Mouse (Mus musculus): ENCODE measurements at regions not wholly inside any gene's neighbourhood (a gene's known extent, or its start where the extent isn't known, plus 50 kb on each side); places are given as distances from the start of the nearest gene placed in this dataset.

DNA sequence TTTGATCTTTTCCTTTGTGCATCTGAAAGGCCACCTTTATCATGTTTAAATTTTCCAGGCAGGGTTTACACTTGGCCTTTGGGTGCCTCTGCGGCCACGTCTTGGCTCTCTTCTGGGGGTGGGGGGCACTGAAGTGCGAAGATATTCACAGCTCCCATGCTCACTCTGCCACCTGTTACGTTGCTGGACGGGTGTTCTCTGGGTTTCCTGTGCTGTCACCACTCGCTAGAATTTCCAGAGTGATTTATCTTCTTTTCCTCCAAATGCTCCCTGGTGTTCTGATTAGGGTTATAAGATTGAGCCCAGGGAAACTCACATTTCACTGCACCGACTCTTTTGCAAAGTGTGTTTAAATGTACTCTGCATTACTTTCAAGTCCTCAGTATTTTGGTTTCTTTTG is 404.8 kb upstream of the Mki67 start:
- DNase-seq, result no peak

DNA sequence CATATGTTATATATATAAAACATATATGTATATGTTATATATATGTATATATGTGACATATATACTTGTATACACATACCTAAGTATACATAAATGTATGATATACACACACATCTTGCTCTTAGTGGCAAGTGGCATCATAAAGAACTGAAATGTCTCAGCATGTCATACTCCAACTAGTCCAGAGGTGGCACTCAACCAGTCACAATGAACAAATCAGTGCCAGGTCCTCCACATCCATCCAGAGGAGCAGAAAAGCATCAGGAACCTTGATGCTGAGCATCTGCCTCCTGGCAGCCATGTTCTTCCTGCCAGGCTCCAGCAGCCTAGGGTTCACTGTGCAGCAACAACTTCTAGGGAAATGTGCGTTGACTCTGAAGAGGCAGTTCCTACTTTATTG is 405.2 kb upstream of the Mki67 start:
- no peak for DNase-seq

- peak; percentile 6 for DNase-seq
Observed at GRCm38 (mm10) chr7:136124786-136125185, 408.6 kb upstream of the Mki67 start.

- no peak for DNase-seq
Observed at GRCm38 (mm10) chr7:136126393-136126792, 410.2 kb upstream of the Mki67 start.

DNA sequence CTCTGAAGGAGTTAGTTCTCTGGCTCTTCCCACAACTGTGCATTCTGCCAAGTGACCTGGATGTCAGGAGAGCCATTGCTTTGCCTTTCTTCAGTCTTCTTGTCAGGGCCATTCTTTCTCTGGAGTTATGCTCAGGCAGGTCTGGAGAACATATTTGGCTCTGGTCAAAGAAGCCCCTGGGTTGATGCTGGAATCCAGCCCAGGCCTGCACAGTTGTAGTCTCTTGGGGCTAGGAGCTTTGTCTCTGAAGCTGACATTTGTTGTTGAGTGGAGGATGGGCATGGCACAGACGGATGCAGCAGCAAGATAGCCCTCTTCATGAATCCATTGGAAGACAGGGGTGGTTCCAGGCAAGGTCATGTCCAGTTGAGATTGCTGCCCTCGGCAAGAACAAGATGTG is 411.4 kb upstream of the Mki67 start:
- no peak for DNase-seq

DNA sequence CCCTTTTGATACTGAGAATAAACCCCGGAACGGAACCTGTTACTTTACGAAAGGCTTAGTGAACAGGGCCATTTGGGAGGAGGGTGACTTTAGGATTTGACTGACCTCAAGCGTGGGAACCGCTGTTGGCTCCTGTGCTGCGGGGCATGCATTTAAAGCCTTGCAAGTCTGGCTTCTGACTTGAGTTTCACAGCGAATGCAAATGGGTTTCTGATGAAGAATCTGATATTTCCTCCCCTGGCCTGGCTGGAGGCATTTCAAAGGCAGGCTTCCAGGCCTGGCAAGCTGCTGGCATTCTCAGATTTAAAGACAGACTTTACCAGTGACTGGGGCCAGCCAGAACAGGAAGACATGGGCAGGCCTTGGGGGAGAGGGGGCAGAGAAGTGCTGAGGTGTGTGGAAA is 413.6 kb upstream of the Mki67 start:
- DNase-seq, result no peak

- DNase-seq, result no peak
Observed at GRCm38 (mm10) chr7:136130666-136131239, 414.6 kb upstream of the Mki67 start.

- DNase-seq, result no peak
Observed at GRCm38 (mm10) chr7:136132976-136133375, 416.8 kb upstream of the Mki67 start.

DNA sequence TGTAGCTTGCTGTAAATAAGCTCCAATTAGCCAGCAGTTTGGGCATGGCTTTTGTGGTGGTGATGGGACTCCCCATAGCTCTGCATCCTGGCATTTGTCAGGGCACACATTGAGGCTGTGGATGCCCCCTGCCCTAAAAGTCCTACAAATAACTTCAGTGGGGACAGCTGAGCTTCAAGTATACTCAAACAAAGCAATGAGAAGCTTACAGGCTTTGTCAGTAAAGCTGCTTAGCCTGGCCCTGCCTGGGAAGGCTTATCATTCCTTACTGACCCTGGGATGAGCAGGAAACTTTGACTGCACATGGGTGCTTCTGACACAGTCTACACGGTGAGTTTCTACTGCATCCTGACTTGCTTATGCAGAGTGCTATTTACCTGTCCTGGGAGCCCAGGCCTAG is 420.5 kb upstream of the Mki67 start:
- no peak for DNase-seq

GRCm38 (mm10) chr7:136137341-136137740 is 421.2 kb upstream of the Mki67 start:
- no peak for DNase-seq

GRCm38 (mm10) chr7:136137831-136138602 is 421.9 kb upstream of the Mki67 start:
- DNase-seq, result no peak

DNA sequence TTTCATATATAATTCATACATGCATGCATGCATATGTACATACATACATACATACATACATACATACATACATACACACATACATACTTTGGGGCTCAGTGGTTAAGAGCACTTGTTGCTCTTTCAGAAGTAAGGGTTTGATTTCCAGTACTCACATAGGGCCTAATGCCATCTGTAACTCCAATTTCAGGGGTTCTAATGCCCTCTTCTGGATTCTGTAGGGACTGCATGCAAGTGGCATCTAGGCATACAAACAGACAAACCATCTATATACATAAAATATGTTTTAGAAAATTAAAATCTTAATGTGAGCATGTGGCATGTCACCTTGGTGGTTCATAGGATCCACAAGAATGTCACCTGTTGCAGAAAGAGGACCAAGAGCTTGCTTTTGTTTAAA is 426.7 kb upstream of the Mki67 start:
- no peak for DNase-seq

GRCm38 (mm10) chr7:136150196-136150595 is 434.0 kb upstream of the Mki67 start:
- DNase-seq, result no peak

DNA sequence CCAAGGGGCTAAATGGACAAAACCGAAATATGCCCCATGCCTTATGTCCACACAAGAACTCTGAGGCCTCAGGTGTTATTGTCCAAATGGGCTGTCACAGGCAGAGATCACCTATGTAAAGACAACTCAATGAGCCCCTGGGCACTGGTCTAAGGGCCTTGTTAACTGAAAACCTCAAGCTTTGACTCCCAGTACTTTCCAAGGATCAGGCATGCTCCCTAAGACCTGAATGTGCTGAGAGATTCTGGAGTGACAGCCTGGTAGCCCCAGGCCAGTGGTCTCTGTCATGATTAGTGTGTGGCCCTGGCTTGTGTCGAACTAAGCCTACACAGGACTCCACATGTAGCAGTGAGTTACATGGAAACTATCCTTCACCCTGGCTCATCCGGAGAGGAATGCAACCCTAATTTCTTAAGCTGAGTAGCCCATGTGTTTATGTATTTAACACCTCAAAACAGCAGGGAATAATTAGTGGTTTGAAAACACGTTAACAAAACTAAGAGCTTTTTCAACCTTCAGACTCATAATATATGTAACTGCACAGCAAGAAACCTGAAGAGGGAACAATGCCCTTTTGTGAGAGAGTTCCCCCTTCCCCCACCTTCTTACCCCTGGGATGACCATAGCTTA is 435.3 kb upstream of the Mki67 start:
- DNase-seq, result no peak

DNA sequence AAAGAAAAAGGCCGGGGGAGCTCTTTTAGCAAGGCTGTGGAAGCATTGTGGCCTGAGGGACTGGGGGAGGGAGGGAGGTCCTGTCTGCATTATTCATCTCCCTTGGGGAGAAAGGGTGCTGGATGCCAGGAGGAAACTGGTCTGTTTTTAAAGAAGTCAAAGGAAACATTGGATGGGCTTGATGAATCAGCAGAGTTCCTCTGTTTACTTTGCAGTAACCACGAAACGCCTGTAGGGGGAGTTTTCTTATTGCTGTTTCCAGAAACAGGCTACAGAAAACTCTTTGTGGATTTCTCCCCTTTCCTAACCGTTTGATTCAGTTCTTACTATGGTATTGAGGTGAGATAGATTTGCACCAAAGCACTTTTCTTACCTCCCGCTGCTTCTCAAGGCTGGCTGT is 436.3 kb upstream of the Mki67 start:
- DNase-seq, result peak; percentile 56

- DNase-seq, result no peak
Observed at GRCm38 (mm10) chr7:136153621-136154020, 437.5 kb upstream of the Mki67 start.

DNA sequence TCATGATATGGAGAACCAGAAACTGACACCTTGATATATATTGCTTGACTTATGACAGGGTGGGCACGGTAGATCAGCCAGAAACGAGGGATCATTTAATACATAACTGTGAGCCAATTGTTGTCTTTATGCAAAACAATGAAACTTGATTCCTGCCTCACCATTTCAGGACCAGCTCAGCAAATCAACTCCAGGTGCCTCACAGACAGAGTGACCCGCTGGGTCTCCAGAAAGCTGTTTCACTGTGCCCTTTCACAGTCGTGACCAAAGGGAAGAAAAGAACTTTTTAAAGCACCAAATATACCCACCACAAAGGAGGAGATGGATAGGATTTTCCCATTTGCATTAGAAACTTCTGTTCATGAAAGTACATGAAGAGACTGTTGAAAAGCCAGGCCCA is 443.0 kb upstream of the Mki67 start:
- DNase-seq, result no peak

GRCm38 (mm10) chr7:136161526-136161925 is 445.4 kb upstream of the Mki67 start:
- DNase-seq, result no peak

GRCm38 (mm10) chr7:136164834-136165233 is 448.7 kb upstream of the Mki67 start:
- DNase-seq, result no peak

GRCm38 (mm10) chr7:136169261-136169660 is 453.1 kb upstream of the Mki67 start:
- no peak for DNase-seq

DNA sequence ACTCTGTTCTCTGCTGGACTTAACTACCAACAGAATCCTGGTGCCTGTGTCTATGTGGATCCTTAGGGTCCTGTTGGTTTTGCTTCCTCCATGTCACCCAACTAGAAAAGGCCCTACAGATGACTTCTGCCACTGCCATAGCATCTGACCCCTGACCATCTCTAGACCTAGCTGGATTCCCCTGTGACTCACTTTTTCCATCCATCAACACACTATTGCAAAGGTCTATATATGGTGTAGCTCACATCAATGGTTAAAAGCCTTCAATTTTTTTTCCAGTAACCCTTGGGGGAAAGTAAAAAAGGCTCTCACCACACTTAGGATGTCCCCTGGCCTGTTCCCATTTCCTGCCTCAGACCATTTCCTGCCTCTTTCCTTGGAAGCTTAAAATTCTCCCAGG is 460.2 kb upstream of the Mki67 start:
- DNase-seq, result no peak

DNA sequence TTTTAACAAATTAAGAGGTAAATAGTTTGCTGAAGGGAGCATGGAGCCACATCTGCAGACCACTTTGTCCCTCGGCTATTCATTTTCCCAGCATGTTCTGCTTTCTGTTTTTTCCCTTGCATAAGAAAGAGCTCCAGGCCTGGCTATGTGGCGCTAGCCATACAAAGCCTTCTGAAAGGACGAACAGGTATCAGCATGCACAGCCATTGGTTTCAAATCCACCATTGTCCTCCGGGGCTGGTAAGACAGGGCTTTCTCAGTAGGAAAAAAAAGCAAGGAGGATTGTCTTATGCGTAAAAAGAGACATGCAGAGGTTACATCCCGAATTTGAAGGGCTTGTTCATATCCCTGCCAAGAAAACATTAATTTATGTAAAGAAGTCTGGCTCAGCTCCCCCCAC is 464.8 kb upstream of the Mki67 start:
- DNase-seq, result no peak

DNA sequence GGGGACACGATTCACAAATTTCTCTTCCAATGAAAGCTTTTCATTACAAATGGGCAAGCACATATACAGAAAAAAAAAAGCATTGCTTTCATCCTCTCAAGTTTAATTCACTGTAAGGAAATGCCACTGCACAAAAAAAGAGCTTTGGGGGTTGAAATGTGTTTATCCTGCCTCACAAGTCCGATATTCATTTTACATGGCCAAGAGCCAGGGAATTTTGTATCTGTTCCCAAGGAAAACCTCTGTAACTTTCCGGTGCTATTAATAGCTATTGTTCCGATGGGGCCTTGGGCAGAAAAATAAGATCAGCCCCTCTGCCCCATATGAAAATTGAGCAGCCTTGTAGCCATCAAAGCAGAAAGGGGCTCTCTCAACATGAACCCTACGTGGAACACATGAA is 465.9 kb upstream of the Mki67 start:
- DNase-seq, result no peak

DNA sequence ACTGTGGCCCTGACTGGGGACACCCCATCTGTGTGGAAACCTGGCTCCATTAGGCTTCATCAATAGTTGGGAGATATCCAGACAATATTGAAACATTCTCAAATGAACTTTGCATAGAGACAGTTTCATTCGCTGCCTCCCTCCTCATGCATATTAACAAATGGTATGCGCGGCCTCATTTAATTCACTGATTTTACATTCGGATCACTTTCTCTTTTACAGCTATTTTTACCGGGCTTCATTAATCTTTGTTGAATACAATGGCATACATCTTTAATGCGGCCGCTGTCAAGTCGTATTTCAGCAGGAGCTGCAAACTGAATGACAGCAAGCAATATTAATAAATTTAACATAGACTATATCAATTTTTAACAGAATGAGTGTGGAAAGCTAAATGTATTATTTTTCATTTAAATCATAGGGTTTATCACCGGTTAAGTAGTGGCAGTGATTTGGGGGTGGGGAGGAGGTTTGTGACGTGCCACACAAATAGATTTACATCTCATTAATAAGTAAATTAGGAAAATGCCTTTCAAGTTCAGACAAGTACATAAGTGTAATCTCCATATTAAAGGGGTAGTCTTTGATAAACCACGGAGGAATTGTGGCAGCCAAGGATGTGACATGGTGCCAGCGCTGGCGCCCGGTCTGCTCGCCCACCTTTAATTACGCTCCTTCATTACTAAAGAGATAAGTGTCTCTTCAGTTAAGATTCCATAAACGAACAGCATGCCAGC is 480.4 kb upstream of the Mki67 start:
- no peak for DNase-seq
